Mouse (Mus musculus) myocyte (in vitro differentiated cells): ENCODE results near the gene Adgrv1. TPM values are rescaled to one million over a fixed set of nuclear protein-coding genes. Genes with fewer than 3 reads are reported as not detected.

Source experiments
- H3K27me3 ChIP-seq: one replicate; pipeline ENCODE4 v1.6.1; 2011; ENCODE audit not compliant: control insufficient read depth, insufficient read depth, insufficient read length
- H3K36me3 ChIP-seq: one replicate; pipeline ENCODE4 v1.6.1; 2011; ENCODE audit not compliant: control insufficient read depth, insufficient read depth
- H3K4me2 ChIP-seq: one replicate; pipeline ENCODE4 v1.6.1; 2011; ENCODE audit warnings: low read depth, control low read depth
- H3K4me3 ChIP-seq: one replicate; pipeline ENCODE4 v1.5.1; 2011; ENCODE audit warnings: mild to moderate bottlenecking, control low read depth, moderate library complexity
- H3K79me2 ChIP-seq: one replicate; pipeline ENCODE4 v1.6.1; 2011; ENCODE audit not compliant: control insufficient read depth, insufficient read depth
- H3ac ChIP-seq: one replicate; pipeline ENCODE4 v1.6.1; 2011; ENCODE audit not compliant: control insufficient read depth, insufficient read length
- CEBPB ChIP-seq: IDR thresholded peaks from 2 replicates; pipeline ENCODE4 v1.6.1; 2011; ENCODE audit warnings: mild to moderate bottlenecking, moderate library complexity; ENCODE audit not compliant: poor library complexity, insufficient read depth, severe bottlenecking
- E2F4 ChIP-seq: IDR thresholded peaks from one replicate; pipeline ENCODE4 v1.6.1; 2011; ENCODE audit warnings: mild to moderate bottlenecking, control low read depth, moderate library complexity; ENCODE audit not compliant: insufficient read depth
- MAX ChIP-seq: IDR thresholded peaks from one replicate; pipeline ENCODE4 v1.6.1; 2011; ENCODE audit warnings: low read depth, mild to moderate bottlenecking, control low read depth
- MYOD1 ChIP-seq, 3 experiments: IDR thresholded peaks; one replicate each; pipeline ENCODE4 v1.6.1; 2011; ENCODE audit warnings: control low read depth in 2 of 3, low read depth in 2 of 3, mild to moderate bottlenecking in 2 of 3, moderate library complexity in 1 of 3; ENCODE audit not compliant: insufficient read length in 2 of 3, control insufficient read depth in 1 of 3
- MYOG ChIP-seq, 3 experiments: IDR thresholded peaks; one replicate each; pipeline ENCODE4 v1.6.1; 2011; ENCODE audit warnings: control low read depth in 2 of 3, low read depth in 2 of 3, mild to moderate bottlenecking in 2 of 3; ENCODE audit not compliant: insufficient read length in 2 of 3, control insufficient read depth in 1 of 3, insufficient read depth in 1 of 3
- POLR2A ChIP-seq: IDR thresholded peaks from one replicate; pipeline ENCODE4 v1.6.1; 2011; ENCODE audit warnings: low read depth, mild to moderate bottlenecking, control low read depth, moderate library complexity; ENCODE audit not compliant: insufficient read length
- POLR2AphosphoS2 ChIP-seq: IDR thresholded peaks from one replicate; pipeline ENCODE4 v1.6.1; 2011; ENCODE audit warnings: low read depth, control low read depth; ENCODE audit not compliant: insufficient read length
- REST ChIP-seq: IDR thresholded peaks from one replicate; pipeline ENCODE4 v1.6.1; 2011; ENCODE audit warnings: mild to moderate bottlenecking, control low read depth, moderate library complexity; ENCODE audit not compliant: insufficient read depth, insufficient read length
- SRF ChIP-seq: IDR thresholded peaks from one replicate; pipeline ENCODE4 v1.6.1; 2011; ENCODE audit warnings: low read depth; ENCODE audit not compliant: control insufficient read depth, insufficient read length
- TCF12 ChIP-seq: IDR thresholded peaks from one replicate; pipeline ENCODE4 v1.6.1; 2011; ENCODE audit warnings: mild to moderate bottlenecking, control low read depth; ENCODE audit not compliant: poor library complexity, insufficient read depth, severe bottlenecking
- TCF3 ChIP-seq: IDR thresholded peaks from one replicate; pipeline ENCODE4 v1.6.1; 2011; ENCODE audit warnings: low read depth, control low read depth; ENCODE audit not compliant: insufficient read length
- USF1 ChIP-seq: IDR thresholded peaks from one replicate; pipeline ENCODE4 v1.6.1; 2011; ENCODE audit warnings: low read depth, mild to moderate bottlenecking, control low read depth, moderate library complexity
- polyA plus RNA-seq: library from polyadenylated mRNA; unstranded; fragments of >200 nt; fragmentation: generic; extraction: Trizol; gene quantifications from one replicate; pipeline ENCODE4 v1.2.1, GENCODE M21; 2012; ENCODE audit warnings: missing spikeins

Adgrv1 gene
- polyA plus RNA-seq, 1 experiment: 0.04 TPM

- no peaks in the 10 kb centered on the region for H3K27me3 ChIP-seq
- H3K36me3 ChIP-seq: no peaks in the 10 kb centered on the region
- H3K4me3 ChIP-seq: no peak overlapping the region
- TF ChIP-seq CEBPB (no peak), MYOD1 (IDR thresholded peaks at IDR 0.05; ENCODE audit: control insufficient read depth in 1 of 3, insufficient read length in 2 of 3, low read depth in 2 of 3) (no peak), TCF3 (no peak), POLR2A (no peak), SRF (no peak), TCF12 (no peak), USF1 (no peak), REST (no peak), MAX (no peak), E2F4 (no peak), MYOG (IDR thresholded peaks at IDR 0.05; ENCODE audit: control insufficient read depth in 1 of 3, insufficient read depth in 1 of 3, insufficient read length in 2 of 3, low read depth in 2 of 3) (no peak), POLR2AphosphoS2 (no peak)
- H3K4me2 ChIP-seq: no peak overlapping the region
- H3ac ChIP-seq: no peak overlapping the region
- no peaks in the 10 kb centered on the region for H3K79me2 ChIP-seq
Measured at GRCm38 (mm10) chr13:81426896-81427755, 205.8 kb downstream of the Adgrv1 start.

GRCm38 (mm10) chr13:81425111-81425510, 207.8 kb downstream of the Adgrv1 start:
- no peak overlapping the region for H3K4me3 ChIP-seq
- H3K27me3 ChIP-seq: no peaks in the 10 kb centered on the region
- H3K79me2 ChIP-seq: no peaks in the 10 kb centered on the region
- no peaks in the 10 kb centered on the region for H3K36me3 ChIP-seq
- H3ac ChIP-seq: no peak overlapping the region
- no peak overlapping the region for H3K4me2 ChIP-seq
- TF ChIP-seq TCF3 (no peak), CEBPB (no peak), MYOG (IDR thresholded peaks at IDR 0.05; ENCODE audit: control insufficient read depth in 1 of 3, insufficient read depth in 1 of 3, insufficient read length in 2 of 3, low read depth in 2 of 3) (no peak), POLR2A (no peak), TCF12 (no peak), POLR2AphosphoS2 (no peak), MAX (no peak), E2F4 (no peak), MYOD1 (IDR thresholded peaks at IDR 0.05; ENCODE audit: control insufficient read depth in 1 of 3, insufficient read length in 2 of 3, low read depth in 2 of 3) (no peak), USF1 (no peak), REST (no peak), SRF (no peak)

GRCm38 (mm10) chr13:81424002-81424401, 209.0 kb downstream of the Adgrv1 start:
- Histone ChIP-seq H3K36me3 (no peaks in the 10 kb centered on the region), H3K4me3 (no peak overlapping the region), H3K4me2 (no peak overlapping the region), H3ac (no peak overlapping the region), H3K79me2 (no peaks in the 10 kb centered on the region), H3K27me3 (no peaks in the 10 kb centered on the region)
- TF ChIP-seq MAX (no peak), USF1 (no peak), MYOG (IDR thresholded peaks at IDR 0.05; ENCODE audit: control insufficient read depth in 1 of 3, insufficient read depth in 1 of 3, insufficient read length in 2 of 3, low read depth in 2 of 3) (no peak), MYOD1 (IDR thresholded peaks at IDR 0.05; ENCODE audit: control insufficient read depth in 1 of 3, insufficient read length in 2 of 3, low read depth in 2 of 3) (no peak), REST (no peak), POLR2AphosphoS2 (no peak), TCF3 (no peak), SRF (no peak), POLR2A (no peak), TCF12 (no peak), E2F4 (no peak), CEBPB (no peak)

GRCm38 (mm10) chr13:81407881-81408460, 225.0 kb downstream of the Adgrv1 start:
- no peaks in the 10 kb centered on the region for H3K36me3 ChIP-seq
- no peak overlapping the region for H3ac ChIP-seq
- H3K27me3 ChIP-seq: no peaks in the 10 kb centered on the region
- TF ChIP-seq MYOD1 (IDR thresholded peaks at IDR 0.05; ENCODE audit: control insufficient read depth in 1 of 3, insufficient read length in 2 of 3, low read depth in 2 of 3): no peak
- no peaks in the 10 kb centered on the region for H3K79me2 ChIP-seq
- no peak overlapping the region for H3K4me3 ChIP-seq
- no peak overlapping the region for H3K4me2 ChIP-seq
